Mouse (Mus musculus): Measurements from ENCODE around the gene Zan. TPM values are rescaled to one million over a fixed set of nuclear protein-coding genes. Genes with fewer than 3 reads are reported as not detected.

Zan gene
- polyA plus RNA-seq, 1 experiment = not detected

GRCm38 (mm10) chr5:137373371-137373950 lies 103.4 kb downstream of the Zan start:
- no peak overlapping the region for H3K4me3 ChIP-seq (replicated peaks; ENCODE audit: control insufficient read depth, low read depth, low read length)
- TF ChIP-seq CTCF (IDR thresholded peaks at IDR 0.05; ENCODE audit: control insufficient read depth, insufficient read depth, low read length) (no peak), POLR2A (IDR thresholded peaks at IDR 0.05; ENCODE audit: borderline replicate concordance, control insufficient read depth, low read depth, low read length) (no peak)
- peaks cover 2% of the 10 kb centered on the region for H3K4me1 ChIP-seq (ENCODE audit: control insufficient read depth, insufficient read depth, low read length)
- WGBS = 79% methylated on average over 12 of the region's 12 CpGs
- H3K27ac ChIP-seq (ENCODE audit: control insufficient read depth, insufficient read depth, low read depth, low read length, poor library complexity) = no peak overlapping the region

GRCm38 (mm10) chr5:137369665-137370064 lies 107.2 kb downstream of the Zan start:
- Histone ChIP-seq H3K4me3 (replicated peaks; ENCODE audit: control insufficient read depth, low read depth, low read length) (no peak overlapping the region), H3K4me1 (ENCODE audit: control insufficient read depth, insufficient read depth, low read length) (no peaks in the 10 kb centered on the region), H3K27ac (ENCODE audit: control insufficient read depth, insufficient read depth, low read depth, low read length, poor library complexity) (no peak overlapping the region)
- no peak for TF ChIP-seq POLR2A (IDR thresholded peaks at IDR 0.05; ENCODE audit: borderline replicate concordance, control insufficient read depth, low read depth, low read length)
- 84% methylated on average over 11 of the region's 11 CpGs for WGBS

DNA sequence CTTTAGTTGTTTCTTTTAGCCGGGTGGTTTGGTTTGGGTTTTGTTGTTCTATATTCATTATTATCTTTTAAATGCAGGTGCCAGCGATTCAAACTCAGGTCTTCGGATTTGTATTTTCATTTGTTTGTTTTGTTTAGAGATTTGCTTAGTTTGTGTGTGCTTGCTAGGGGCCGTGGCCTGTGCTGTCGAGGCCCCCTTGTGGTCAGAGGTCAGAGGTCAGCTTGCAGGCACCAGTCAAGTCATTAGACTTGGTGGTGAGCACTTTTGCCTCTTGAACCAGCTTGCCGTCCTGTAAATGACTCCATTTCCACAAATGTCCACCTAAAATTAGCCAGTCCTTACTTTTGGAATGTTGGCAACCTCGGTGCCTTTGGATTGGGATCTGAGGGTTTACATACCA lies 118.5 kb downstream of the Zan start:
- TF ChIP-seq CTCF (IDR thresholded peaks at IDR 0.05; ENCODE audit: control insufficient read depth, insufficient read depth, low read length) (peak; percentile 50; the same call in 1 of the 2 replicates), POLR2A (IDR thresholded peaks at IDR 0.05; ENCODE audit: borderline replicate concordance, control insufficient read depth, low read depth, low read length) (no peak)
- no peaks in the 10 kb centered on the region for H3K4me1 ChIP-seq (ENCODE audit: control insufficient read depth, insufficient read depth, low read length)
- no peak overlapping the region for H3K4me3 ChIP-seq (replicated peaks; ENCODE audit: control insufficient read depth, low read depth, low read length)
- WGBS = 56% methylated on average over 7 of the region's 7 CpGs
- H3K27ac ChIP-seq (ENCODE audit: control insufficient read depth, insufficient read depth, low read depth, low read length, poor library complexity) = no peak overlapping the region

DNA sequence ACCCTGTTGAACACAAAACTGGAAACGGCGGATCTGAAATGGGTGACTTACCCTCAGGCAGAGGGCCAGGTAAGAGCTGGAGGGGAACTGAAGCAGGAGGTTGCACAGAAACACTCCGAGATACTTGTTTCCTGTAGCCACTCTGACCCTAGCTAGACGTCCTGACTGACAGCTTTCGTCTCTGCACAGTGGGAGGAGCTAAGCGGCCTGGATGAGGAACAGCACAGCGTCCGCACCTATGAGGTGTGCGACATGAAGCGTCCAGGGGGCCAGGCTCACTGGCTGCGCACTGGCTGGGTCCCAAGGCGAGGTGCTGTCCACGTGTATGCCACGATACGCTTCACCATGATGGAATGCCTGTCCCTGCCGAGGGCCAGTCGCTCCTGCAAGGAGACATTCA lies 122.8 kb downstream of the Zan start:
- no peaks in the 10 kb centered on the region for H3K4me1 ChIP-seq (ENCODE audit: control insufficient read depth, insufficient read depth, low read length)
- TF ChIP-seq CTCF (IDR thresholded peaks at IDR 0.05; ENCODE audit: control insufficient read depth, insufficient read depth, low read length) = no peak
- TF ChIP-seq POLR2A (IDR thresholded peaks at IDR 0.05; ENCODE audit: borderline replicate concordance, control insufficient read depth, low read depth, low read length) = no peak
- H3K4me3 ChIP-seq (replicated peaks; ENCODE audit: control insufficient read depth, low read depth, low read length) = no peak overlapping the region
- 82% methylated on average over 17 of the region's 17 CpGs for WGBS
- H3K27ac ChIP-seq (ENCODE audit: control insufficient read depth, insufficient read depth, low read depth, low read length, poor library complexity) = no peak overlapping the region

GRCm38 (mm10) chr5:137352011-137352975 lies 124.6 kb downstream of the Zan start:
- 68% methylated on average over 16 of the region's 16 CpGs for WGBS
- Histone ChIP-seq H3K27ac (ENCODE audit: control insufficient read depth, insufficient read depth, low read depth, low read length, poor library complexity) (no peak overlapping the region), H3K4me3 (replicated peaks; ENCODE audit: control insufficient read depth, low read depth, low read length) (no peak overlapping the region), H3K4me1 (ENCODE audit: control insufficient read depth, insufficient read depth, low read length) (no peaks in the 10 kb centered on the region)
- no peak for TF ChIP-seq CTCF (IDR thresholded peaks at IDR 0.05; ENCODE audit: control insufficient read depth, insufficient read depth, low read length)
- no peak for TF ChIP-seq POLR2A (IDR thresholded peaks at IDR 0.05; ENCODE audit: borderline replicate concordance, control insufficient read depth, low read depth, low read length)

DNA sequence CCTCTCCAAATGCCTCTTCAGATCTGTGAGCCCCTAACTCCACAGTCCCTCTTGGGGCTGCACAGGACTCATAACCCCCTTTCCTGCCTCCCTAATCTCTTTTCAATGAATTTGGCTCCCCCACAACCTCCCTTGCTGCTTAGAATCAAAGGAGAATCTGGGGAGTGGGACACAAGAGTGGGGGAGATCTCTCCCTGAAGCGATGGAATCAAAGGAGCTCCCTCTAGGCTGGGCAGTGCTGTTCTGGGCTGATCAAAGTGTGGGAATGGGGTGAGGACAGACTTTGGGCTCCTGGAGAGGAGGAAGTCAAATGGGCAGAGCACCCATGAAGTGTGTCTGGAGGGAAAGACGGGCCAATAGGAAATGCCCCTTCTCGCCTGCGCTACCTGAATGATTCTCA lies 125.5 kb downstream of the Zan start:
- H3K27ac ChIP-seq (ENCODE audit: control insufficient read depth, insufficient read depth, low read depth, low read length, poor library complexity) = no peak overlapping the region
- 78% methylated on average over 4 of the region's 4 CpGs for WGBS
- no peaks in the 10 kb centered on the region for H3K4me1 ChIP-seq (ENCODE audit: control insufficient read depth, insufficient read depth, low read length)
- no peak for TF ChIP-seq CTCF (IDR thresholded peaks at IDR 0.05; ENCODE audit: control insufficient read depth, insufficient read depth, low read length)
- TF ChIP-seq POLR2A (IDR thresholded peaks at IDR 0.05; ENCODE audit: borderline replicate concordance, control insufficient read depth, low read depth, low read length) = no peak
- no peak overlapping the region for H3K4me3 ChIP-seq (replicated peaks; ENCODE audit: control insufficient read depth, low read depth, low read length)

DNA sequence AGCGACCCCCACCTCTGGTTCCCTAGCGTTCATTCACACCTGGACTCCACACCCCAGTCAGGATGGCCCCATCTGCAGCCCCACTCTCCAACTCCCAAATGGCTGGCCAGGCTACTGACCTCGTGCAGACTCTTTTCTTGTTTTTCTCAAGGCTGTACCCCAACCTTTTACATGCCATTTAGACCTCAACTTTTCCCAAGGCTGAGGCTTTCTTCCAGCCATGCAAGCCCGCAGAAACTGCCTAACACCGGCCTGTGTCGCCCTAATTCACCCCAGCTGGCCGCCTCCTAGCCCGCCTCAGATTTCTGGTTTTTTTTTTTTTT lies 125.8 kb downstream of the Zan start:
- Histone ChIP-seq H3K4me3 (replicated peaks; ENCODE audit: control insufficient read depth, low read depth, low read length) (no peak overlapping the region), H3K27ac (ENCODE audit: control insufficient read depth, insufficient read depth, low read depth, low read length, poor library complexity) (no peak overlapping the region), H3K4me1 (ENCODE audit: control insufficient read depth, insufficient read depth, low read length) (no peaks in the 10 kb centered on the region)
- 50% methylated on average over 8 of the region's 8 CpGs for WGBS
- TF ChIP-seq CTCF (IDR thresholded peaks at IDR 0.05; ENCODE audit: control insufficient read depth, insufficient read depth, low read length) = no peak
- TF ChIP-seq POLR2A (IDR thresholded peaks at IDR 0.05; ENCODE audit: borderline replicate concordance, control insufficient read depth, low read depth, low read length) = no peak

GRCm38 (mm10) chr5:137350205-137351057 lies 126.4 kb downstream of the Zan start:
- WGBS = 4% methylated on average over 55 of the region's 55 CpGs
- Histone ChIP-seq H3K4me1 (ENCODE audit: control insufficient read depth, insufficient read depth, low read length) (no peaks in the 10 kb centered on the region; the same call in 1 of the 2 replicates), H3K4me3 (replicated peaks; ENCODE audit: control insufficient read depth, low read depth, low read length) (no peak overlapping the region), H3K27ac (ENCODE audit: control insufficient read depth, insufficient read depth, low read depth, low read length, poor library complexity) (no peak overlapping the region; the same call in 1 of the 2 replicates)
- TF ChIP-seq POLR2A (IDR thresholded peaks at IDR 0.05; ENCODE audit: borderline replicate concordance, control insufficient read depth, low read depth, low read length) (no peak), CTCF (IDR thresholded peaks at IDR 0.05; ENCODE audit: control insufficient read depth, insufficient read depth, low read length) (no peak)
